Comparison of ENCODE assay signal across 1 mouse cellular context in genomic region chr7:25241062-25241461, GRCm38 (mm10).
TF ChIP-seq lines count a peak whose summit lies in the region.

No protein-coding gene starts in this region.

TF ChIP-seq in MEL, 35 proteins besides CTCF, POLR2A, EP300 and RAD21:
- TF ChIP-seq SMC3 (IDR thresholded peaks at IDR 0.05; ENCODE audit: low read depth, low read length) (peak; percentile 56), MAX (IDR thresholded peaks at IDR 0.05; ENCODE audit: low read length) (no peak), TAL1 (IDR thresholded peaks at IDR 0.05; ENCODE audit: low read length) (no peak), ZKSCAN1 (IDR thresholded peaks at IDR 0.05; ENCODE audit: low read depth, low read length) (no peak), ZC3H11A (IDR thresholded peaks at IDR 0.05; ENCODE audit: low read depth, low read length) (peak; percentile 50), GATA1 (IDR thresholded peaks at IDR 0.05; ENCODE audit: low read depth, low read length) (no peak), MXI1 (IDR thresholded peaks at IDR 0.05; ENCODE audit: low read depth, low read length) (no peak)
